Mouse (Mus musculus) CH12.LX (cell line): Measurements from ENCODE around the gene Cd27. TPM values are rescaled to one million over a fixed set of nuclear protein-coding genes. Genes with fewer than 3 reads are reported as not detected.
A peak's percentile ranks its signal among the peaks of the same experiment; 100 is the strongest.

ENCODE experiments used
- DNase-seq: peaks from one replicate; pipeline ENCODE4 v3.0.0-alpha.2; 2013; ENCODE audit errors: extremely low read depth
- H3K27ac ChIP-seq: 2 replicates; pipeline ENCODE4 v1.5.1; 2012; ENCODE audit warnings: low read depth, mild to moderate bottlenecking, control low read depth, moderate library complexity; ENCODE audit not compliant: insufficient read depth
- H3K27me3 ChIP-seq: replicated peaks from 2 replicates; pipeline ENCODE3; 2012; ENCODE audit warnings: inconsistent platforms
- H3K36me3 ChIP-seq, 2 experiments: replicated peaks in 1 of 2; 2 replicates each; pipeline versions ENCODE3 to v1.6.1; 2012; ENCODE audit warnings: inconsistent platforms in 1 of 2, low read length in 1 of 2, mild to moderate bottlenecking in 1 of 2, mixed read lengths in 1 of 2, moderate library complexity in 1 of 2; ENCODE audit not compliant: control insufficient read depth in 1 of 2, insufficient read depth in 1 of 2
- H3K4me1 ChIP-seq, 2 experiments: 2 replicates each; pipeline ENCODE4 v1.6.1; 2012; ENCODE audit warnings: inconsistent platforms in 1 of 2, moderate library complexity in 1 of 2; ENCODE audit not compliant: insufficient read depth in 2 of 2, control insufficient read depth in 1 of 2
- H3K4me2 ChIP-seq: 2 replicates; pipeline ENCODE4 v1.6.1; 2012; ENCODE audit warnings: low read depth, mild to moderate bottlenecking, control low read depth; ENCODE audit not compliant: poor library complexity, insufficient read depth, severe bottlenecking
- H3K4me3 ChIP-seq, 3 experiments: fragments of 150-350 bp in 1 of 3; sonication (generic) in 1 of 3; replicated peaks in 1 of 3; 2 replicates each; pipeline versions ENCODE3 to v1.5.1; 2011 to 2012; ENCODE audit warnings: low read depth in 2 of 3, low read length in 2 of 3, mild to moderate bottlenecking in 2 of 3, moderate library complexity in 2 of 3, control low read depth in 1 of 3, improper control_type of control experiment in 1 of 3, inconsistent platforms in 1 of 3, mixed read lengths in 1 of 3; ENCODE audit not compliant: poor library complexity in 1 of 3
- H3K79me2 ChIP-seq: replicated peaks from 2 replicates; pipeline ENCODE4 v1.6.1; 2012; ENCODE audit warnings: mild to moderate bottlenecking, moderate library complexity; ENCODE audit not compliant: control insufficient read depth, poor library complexity, insufficient read depth, severe bottlenecking; ENCODE audit errors: extremely low read depth
- H3K9ac ChIP-seq: 2 replicates; pipeline ENCODE4 v1.6.1; 2012; ENCODE audit warnings: low read depth, mild to moderate bottlenecking, control low read depth, moderate library complexity; ENCODE audit not compliant: insufficient read depth
- H3K9me3 ChIP-seq: replicated peaks from 2 replicates; pipeline ENCODE3; 2012; ENCODE audit warnings: low read length, inconsistent platforms, mixed read lengths
- CTCF ChIP-seq, 2 experiments: IDR thresholded peaks in 1 of 2; conservative IDR thresholded peaks in 1 of 2; 2 replicates each; pipeline ENCODE4 v1.5.1; 2011 to 2012; ENCODE audit warnings: low read depth in 2 of 2, low read length in 2 of 2, improper control_type of control experiment in 1 of 2, inconsistent platforms in 1 of 2, mild to moderate bottlenecking in 1 of 2, moderate library complexity in 1 of 2
- E2F4 ChIP-seq: IDR thresholded peaks from 2 replicates; pipeline ENCODE4 v1.6.1; 2011; ENCODE audit warnings: low read depth, low read length, improper control_type of control experiment; ENCODE audit not compliant: insufficient replicate concordance
- ETS1 ChIP-seq: conservative IDR thresholded peaks from 2 replicates; pipeline ENCODE4 v1.6.1; 2012; ENCODE audit warnings: low read depth, mild to moderate bottlenecking, inconsistent platforms, low read length, improper control_type of control experiment, moderate library complexity
- JUND ChIP-seq: conservative IDR thresholded peaks from 2 replicates; pipeline ENCODE4 v1.6.1; 2011; ENCODE audit warnings: low read depth, low read length, improper control_type of control experiment
- MAFK ChIP-seq: IDR thresholded peaks from 2 replicates; pipeline ENCODE4 v1.6.1; 2011; ENCODE audit warnings: low read length, improper control_type of control experiment; ENCODE audit not compliant: insufficient replicate concordance
- MAZ ChIP-seq: IDR thresholded peaks from 2 replicates; pipeline ENCODE4 v1.6.1; 2012; ENCODE audit warnings: low read depth, mild to moderate bottlenecking, inconsistent platforms, low read length, improper control_type of control experiment, moderate library complexity
- MEF2A ChIP-seq: IDR thresholded peaks from 2 replicates; pipeline ENCODE4 v1.6.1; 2014; ENCODE audit warnings: low read depth, mild to moderate bottlenecking, inconsistent platforms, low read length, improper control_type of control experiment, borderline replicate concordance
- RAD21 ChIP-seq: IDR thresholded peaks from 2 replicates; pipeline ENCODE4 v1.6.1; 2011; ENCODE audit warnings: low read depth, mild to moderate bottlenecking, low read length, improper control_type of control experiment, moderate library complexity
- SMC3 ChIP-seq: IDR thresholded peaks from 2 replicates; pipeline ENCODE4 v1.6.1; 2011; ENCODE audit warnings: low read depth, low read length, improper control_type of control experiment
- dilution Hi-C: fragments of 300-500 bp; cut with MboI; formaldehyde crosslinking; loops from 2 replicates; pipeline ENCODE4 v1.14.3; 2020; ENCODE audit warnings: low sequenced_read_pairs; ENCODE audit not compliant: extremely low pct_unique_long_range_greater_than_20kb, extremely low pct_ligation_motif_present
- in situ Hi-C: fragments of 300-500 bp; cut with MboI; formaldehyde crosslinking; loops from 3 replicates; pipeline ENCODE4 v1.14.3; 2019; ENCODE audit warnings: low sequenced_read_pairs, low pct_ligation_motif_present, low pct_unique_long_range_greater_than_20kb, mixed read lengths
- polyA plus RNA-seq: library from polyadenylated mRNA; unstranded; fragments of >175 nt; gene quantifications from 2 replicates; pipeline ENCODE4 v1.2.1, GENCODE M21; 2012; ENCODE audit warnings: low read depth; ENCODE audit not compliant: insufficient read length
- total RNA-seq, 2 experiments: library from RNA; depleted of rRNA; stranded (reverse); fragments of 300-350 nt in 1 of 2; fragments of >200 nt in 1 of 2; gene quantifications; 2 replicates each; pipeline ENCODE4 v1.2.3; 2012 to 2014

The Cd27 gene
- total and polyA plus RNA-seq, 3 experiments, result 0.54 TPM; not detected in 2

DNA sequence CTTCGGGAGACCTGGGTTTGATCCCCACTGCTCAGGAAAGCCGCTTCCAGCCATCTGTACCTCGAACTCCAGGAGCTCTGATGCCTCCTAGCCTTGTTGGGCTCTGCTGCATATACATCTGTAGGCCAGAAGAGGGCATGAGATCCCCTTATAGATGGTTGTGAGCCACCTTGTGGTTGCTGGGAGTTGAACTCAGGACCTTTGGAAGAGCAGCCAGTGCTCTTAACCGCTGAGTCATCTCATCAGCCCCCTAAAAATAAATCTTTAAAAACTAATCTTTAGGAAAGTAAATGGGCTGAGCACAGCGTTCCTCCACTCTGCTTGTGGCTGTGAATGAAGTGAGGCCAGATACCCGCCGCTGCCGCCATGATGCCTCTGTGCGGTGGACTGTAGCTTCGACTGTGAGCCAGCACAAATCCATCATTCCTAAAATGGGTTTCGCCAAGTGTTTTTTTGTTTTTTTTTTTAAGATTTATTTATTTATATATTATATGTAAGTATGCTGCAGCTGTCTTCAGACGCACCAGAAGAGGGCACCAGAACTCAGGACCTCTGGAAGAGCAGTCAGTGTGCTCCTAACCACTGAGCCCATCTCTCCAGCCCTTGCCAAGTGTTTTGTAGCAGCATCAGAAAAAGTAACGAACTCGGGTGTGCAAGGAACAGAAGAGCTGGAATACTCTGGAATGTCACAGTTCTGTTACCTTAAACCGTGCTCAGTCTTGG is 38.2 kb upstream of the Cd27 start:
- Histone ChIP-seq H3K36me3 (no peaks in the 10 kb centered on the region), H3K4me3 (no peak overlapping the region), H3K27me3 (peaks cover 31% of the 10 kb centered on the region), H3K9me3 (no peaks in the 10 kb centered on the region), H3K4me1 (peaks cover 2 to 18% of the 10 kb centered on the region in 2 experiments; a peak in 2 of 4 replicates), H3K4me2 (no peak overlapping the region), H3K9ac (no peak overlapping the region), H3K27ac (no peak overlapping the region), H3K79me2 (no peaks in the 10 kb centered on the region)
- DNase-seq, result peak; percentile 39
- in situ Hi-C loops (loop anchor here (5.0 kb wide), 2 partner anchors 53 to 118 kb away; no protein-coding TSS in a partner anchor), dilution Hi-C loops (no loop called here)
- TF ChIP-seq SMC3 (peak; percentile 54), RAD21 (peak; percentile 32), CTCF (conservative IDR thresholded peaks at IDR 0.05 in 1 of 2, IDR thresholded peaks at IDR 0.05 in 1 of 2; ENCODE audit: low read depth in 2 of 2, low read length in 2 of 2) (peak; percentile 31 to 89; a peak in 2 of 4 replicates), E2F4 (no peak), JUND (no peak), MAZ (no peak), MAFK (0 out of 2 replicates have a peak, but pooled peaks have one; percentile 48), MEF2A (no peak)

GRCm38 (mm10) chr6:125272228-125272785 is 35.5 kb upstream of the Cd27 start:
- in situ Hi-C loops (loop anchor here (5.0 kb wide), 2 partner anchors 50 to 115 kb away; no protein-coding TSS in a partner anchor), dilution Hi-C loops (no loop called here)
- Histone ChIP-seq H3K27me3 (peaks cover 26% of the 10 kb centered on the region), H3K4me1 (peaks cover 2 to 13% of the 10 kb centered on the region in 2 experiments; a peak in 2 of 4 replicates), H3K4me3 (peak overlapping the region in 2 of 3 experiments; percentile 22 to 45), H3K27ac (no peak overlapping the region), H3K36me3 (no peaks in the 10 kb centered on the region), H3K4me2 (peak overlapping the region; percentile 81), H3K9ac (peak overlapping the region; percentile 24; the same call in 1 of the 2 replicates), H3K79me2 (no peaks in the 10 kb centered on the region), H3K9me3 (no peaks in the 10 kb centered on the region)
- DNase-seq, result peak; percentile 45
- TF ChIP-seq ETS1 (peak; percentile 37; the same call in 1 of the 2 replicates), CTCF (conservative IDR thresholded peaks at IDR 0.05 in 1 of 2, IDR thresholded peaks at IDR 0.05 in 1 of 2; ENCODE audit: low read depth in 2 of 2, low read length in 2 of 2) (no peak)
